Mouse (Mus musculus) midbrain, embryonic 15.5 days (tissue): ENCODE measurements around the gene Fsd2. TPM values are rescaled to one million over a fixed set of nuclear protein-coding genes. Genes with fewer than 3 reads are reported as not detected.

Experiments used
- ATAC-seq: fragments of 200-750 bp; cut with Nextera tagmentation; replicated peaks from 2 replicates; pipeline ENCODE4 v1.8.0; 2017; ENCODE audit warnings: moderate TSS enrichment
- H3K27ac ChIP-seq: fragments of 300-500 bp; sonication (generic); 2 replicates; pipeline ENCODE4 v1.5.1; 2015; ENCODE audit warnings: mild to moderate bottlenecking, inconsistent platforms
- H3K27me3 ChIP-seq: fragments of 300-500 bp; sonication (generic); replicated peaks from 2 replicates; pipeline ENCODE4 v1.6.1; 2015; ENCODE audit warnings: inconsistent platforms
- H3K36me3 ChIP-seq: fragments of 300-500 bp; sonication (generic); replicated peaks from 2 replicates; pipeline ENCODE4 v1.6.1; 2015; ENCODE audit warnings: inconsistent platforms
- H3K4me1 ChIP-seq: fragments of 300-500 bp; sonication (generic); 2 replicates; pipeline ENCODE4 v1.6.1; 2015; ENCODE audit warnings: inconsistent platforms
- H3K4me2 ChIP-seq: fragments of 300-500 bp; sonication (generic); 2 replicates; pipeline ENCODE4 v1.6.1; 2015; ENCODE audit warnings: inconsistent platforms, mild to moderate bottlenecking, moderate library complexity
- H3K4me3 ChIP-seq: fragments of 300-500 bp; sonication (generic); 2 replicates; pipeline ENCODE4 v1.5.1; 2015; ENCODE audit warnings: mild to moderate bottlenecking, inconsistent platforms
- H3K9ac ChIP-seq: fragments of 300-500 bp; sonication (generic); 2 replicates; pipeline ENCODE4 v1.6.1; 2015; ENCODE audit warnings: mild to moderate bottlenecking, inconsistent platforms
- H3K9me3 ChIP-seq: fragments of 300-500 bp; sonication (generic); 2 replicates; pipeline ENCODE4 v1.6.1; 2016; ENCODE audit warnings: inconsistent platforms
- WGBS: fragments of 180-500 bp; shearing (Covaris S2); methylation state at CpG from one replicate; pipeline ENCODE4 v1.1.7; 2015; ENCODE audit warnings: mixed read lengths; 5-methylcytosine and 5-hydroxymethylcytosine counted together
- polyA plus RNA-seq: library from polyadenylated mRNA; unstranded; fragments of >200 nt; fragmentation: Nextera tagmentation; extraction: Ambion mirVana; gene quantifications from 2 replicates; pipeline ENCODE4 v1.2.1, GENCODE M21; 2015

Fsd2 gene
- polyA plus RNA-seq = 0.17 and 0.29 TPM in 2 replicates

- Histone ChIP-seq H3K4me1 (no peaks in the 10 kb centered on the region; the same call in 1 of the 2 replicates), H3K9me3 (no peaks in the 10 kb centered on the region), H3K27me3 (no peaks in the 10 kb centered on the region), H3K36me3 (no peaks in the 10 kb centered on the region), H3K27ac (no peak within 1 kb of the TSS), H3K4me2 (no peak within 1 kb of the TSS), H3K4me3 (no peak within 1 kb of the TSS), H3K9ac (no peak within 1 kb of the TSS)
- WGBS = 79% methylated on average over 9 of the region's 9 CpGs
- ATAC-seq = no peak
Observed at GRCm38 (mm10) chr7:81566892-81567291, at the start of gene Fsd2. TSS of gene Fsd2 (minus strand) at chr7:81566944.

DNA sequence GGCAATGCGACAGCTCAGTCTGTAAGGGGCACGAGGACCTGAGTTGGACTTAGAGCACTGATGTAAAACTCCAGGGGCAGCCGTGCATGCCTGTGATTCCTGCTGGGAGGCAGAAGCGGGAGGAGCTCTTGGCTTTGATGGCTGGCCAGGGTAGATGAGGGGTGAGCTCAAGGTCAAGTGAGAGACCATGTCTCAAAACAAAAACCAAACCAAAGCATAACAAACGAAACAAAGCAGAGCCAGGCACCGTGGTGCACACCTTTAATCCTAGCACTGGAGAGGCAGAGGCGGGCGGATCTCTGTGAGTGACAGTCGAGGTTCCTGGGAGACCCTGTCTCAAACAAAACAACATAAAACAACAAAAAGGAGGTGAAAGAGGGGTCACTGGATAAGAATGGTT lies 48.3 kb upstream of the Fsd2 start:
- 61% methylated on average over 9 of the region's 9 CpGs for WGBS

DNA sequence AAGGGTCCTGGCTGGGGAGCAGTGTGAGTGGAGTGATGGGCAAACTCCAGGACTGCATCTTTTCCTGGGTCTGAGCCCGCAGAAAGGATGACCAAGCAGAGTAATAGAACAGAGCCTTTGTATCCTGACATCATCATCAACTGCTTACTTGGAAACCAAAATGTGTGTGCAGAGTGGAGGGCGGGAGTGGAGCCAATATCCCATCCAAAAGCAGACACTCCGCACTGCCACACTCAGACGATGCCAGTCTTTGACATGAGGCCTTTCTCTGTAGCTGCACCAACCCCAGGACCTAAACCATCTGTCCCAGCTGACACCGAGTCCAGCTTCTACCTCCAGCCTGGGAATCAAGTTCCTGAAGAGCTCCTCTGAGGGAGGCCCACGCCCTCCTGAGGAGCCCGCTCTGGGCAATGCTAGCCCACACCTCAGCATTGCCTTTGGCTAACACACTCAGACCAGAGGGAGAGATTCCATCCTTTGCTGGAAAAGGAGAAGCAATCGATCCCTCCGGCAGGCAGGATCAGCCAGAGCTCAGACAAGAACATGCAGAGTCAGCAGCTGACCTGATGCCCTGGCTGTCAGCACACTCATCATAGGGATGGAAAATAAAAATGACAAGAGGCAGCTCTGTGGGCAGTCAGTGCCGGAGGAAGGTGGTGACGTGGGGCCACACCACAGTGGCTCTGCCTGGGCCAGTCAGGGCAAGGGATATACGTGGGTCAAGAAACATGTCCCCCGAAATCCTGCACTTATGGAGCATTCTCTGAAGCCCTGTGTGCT lies 46.3 kb upstream of the Fsd2 start:
- no peak overlapping the region for H3K9ac ChIP-seq
- H3K4me1 ChIP-seq = no peaks in the 10 kb centered on the region
- ATAC-seq = no peak
- H3K36me3 ChIP-seq = no peaks in the 10 kb centered on the region
- no peak overlapping the region for H3K4me3 ChIP-seq
- 88% methylated on average over 13 of the region's 13 CpGs for WGBS
- no peaks in the 10 kb centered on the region for H3K9me3 ChIP-seq
- no peak overlapping the region for H3K27ac ChIP-seq
- no peaks in the 10 kb centered on the region for H3K27me3 ChIP-seq
- H3K4me2 ChIP-seq = no peak overlapping the region

More for the DNA sequence above, 48.3 kb upstream of the Fsd2 start:
- H3K9me3 ChIP-seq = no peaks in the 10 kb centered on the region
- no peaks in the 10 kb centered on the region for H3K4me1 ChIP-seq
- H3K36me3 ChIP-seq = no peaks in the 10 kb centered on the region
- H3K27ac ChIP-seq = no peak overlapping the region
- H3K9ac ChIP-seq = no peak overlapping the region
- H3K4me2 ChIP-seq = no peak overlapping the region
- ATAC-seq = no peak
- H3K4me3 ChIP-seq = no peak overlapping the region
- no peaks in the 10 kb centered on the region for H3K27me3 ChIP-seq

DNA sequence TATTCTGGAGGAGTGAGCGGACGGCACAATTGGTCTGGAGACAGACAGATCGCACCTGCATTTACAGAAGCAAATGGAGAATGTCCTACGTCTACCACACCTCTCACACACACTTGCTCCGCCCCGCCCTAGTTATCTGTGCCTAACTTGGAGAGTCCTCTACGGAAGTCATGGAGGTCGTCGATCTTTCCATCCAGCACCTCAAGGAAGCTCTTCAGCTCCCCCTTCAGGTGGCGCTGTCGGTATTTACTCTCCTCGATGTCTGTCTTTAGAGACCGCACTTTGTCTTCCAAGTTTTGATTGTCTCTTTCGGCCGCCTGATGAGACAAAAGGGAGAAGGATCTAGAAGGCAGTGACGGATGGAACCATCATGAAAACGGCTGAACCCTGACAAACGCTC lies 43.4 kb upstream of the Fsd2 start:
- 65% methylated on average over 18 of the region's 18 CpGs for WGBS
- no peaks in the 10 kb centered on the region for H3K36me3 ChIP-seq

GRCm38 (mm10) chr7:81606452-81606851 lies 39.7 kb upstream of the Fsd2 start:
- no peak overlapping the region for H3K9ac ChIP-seq
- H3K36me3 ChIP-seq = no peaks in the 10 kb centered on the region
- no peak overlapping the region for H3K4me2 ChIP-seq
- no peak overlapping the region for H3K27ac ChIP-seq
- H3K9me3 ChIP-seq = no peaks in the 10 kb centered on the region
- no peak overlapping the region for H3K4me3 ChIP-seq
- H3K4me1 ChIP-seq = no peaks in the 10 kb centered on the region
- 67% methylated on average over 5 of the region's 5 CpGs for WGBS
- no peak for ATAC-seq
- no peaks in the 10 kb centered on the region for H3K27me3 ChIP-seq

More for the DNA sequence above, 43.4 kb upstream of the Fsd2 start:
- Histone ChIP-seq H3K9me3 (no peaks in the 10 kb centered on the region), H3K9ac (no peak overlapping the region), H3K4me3 (no peak overlapping the region), H3K4me1 (no peaks in the 10 kb centered on the region), H3K27me3 (no peaks in the 10 kb centered on the region), H3K27ac (no peak overlapping the region), H3K4me2 (no peak overlapping the region)
- ATAC-seq = no peak

- H3K4me2 ChIP-seq = no peak overlapping the region
- 70% methylated on average over 4 of the region's 4 CpGs for WGBS
- H3K4me3 ChIP-seq = no peak overlapping the region
- no peaks in the 10 kb centered on the region for H3K27me3 ChIP-seq
- no peaks in the 10 kb centered on the region for H3K9me3 ChIP-seq
- no peaks in the 10 kb centered on the region for H3K4me1 ChIP-seq
- no peak overlapping the region for H3K9ac ChIP-seq
- no peaks in the 10 kb centered on the region for H3K36me3 ChIP-seq
- no peak overlapping the region for H3K27ac ChIP-seq
- ATAC-seq = no peak
Observed at GRCm38 (mm10) chr7:81605489-81605888, 38.7 kb upstream of the Fsd2 start.

GRCm38 (mm10) chr7:81604991-81605390 lies 38.2 kb upstream of the Fsd2 start:
- WGBS = 77% methylated on average over 5 of the region's 5 CpGs
- Histone ChIP-seq H3K27me3 (no peaks in the 10 kb centered on the region), H3K9me3 (no peaks in the 10 kb centered on the region), H3K9ac (no peak overlapping the region), H3K4me2 (no peak overlapping the region), H3K36me3 (no peaks in the 10 kb centered on the region), H3K27ac (no peak overlapping the region), H3K4me1 (no peaks in the 10 kb centered on the region), H3K4me3 (no peak overlapping the region)
- ATAC-seq = no peak

DNA sequence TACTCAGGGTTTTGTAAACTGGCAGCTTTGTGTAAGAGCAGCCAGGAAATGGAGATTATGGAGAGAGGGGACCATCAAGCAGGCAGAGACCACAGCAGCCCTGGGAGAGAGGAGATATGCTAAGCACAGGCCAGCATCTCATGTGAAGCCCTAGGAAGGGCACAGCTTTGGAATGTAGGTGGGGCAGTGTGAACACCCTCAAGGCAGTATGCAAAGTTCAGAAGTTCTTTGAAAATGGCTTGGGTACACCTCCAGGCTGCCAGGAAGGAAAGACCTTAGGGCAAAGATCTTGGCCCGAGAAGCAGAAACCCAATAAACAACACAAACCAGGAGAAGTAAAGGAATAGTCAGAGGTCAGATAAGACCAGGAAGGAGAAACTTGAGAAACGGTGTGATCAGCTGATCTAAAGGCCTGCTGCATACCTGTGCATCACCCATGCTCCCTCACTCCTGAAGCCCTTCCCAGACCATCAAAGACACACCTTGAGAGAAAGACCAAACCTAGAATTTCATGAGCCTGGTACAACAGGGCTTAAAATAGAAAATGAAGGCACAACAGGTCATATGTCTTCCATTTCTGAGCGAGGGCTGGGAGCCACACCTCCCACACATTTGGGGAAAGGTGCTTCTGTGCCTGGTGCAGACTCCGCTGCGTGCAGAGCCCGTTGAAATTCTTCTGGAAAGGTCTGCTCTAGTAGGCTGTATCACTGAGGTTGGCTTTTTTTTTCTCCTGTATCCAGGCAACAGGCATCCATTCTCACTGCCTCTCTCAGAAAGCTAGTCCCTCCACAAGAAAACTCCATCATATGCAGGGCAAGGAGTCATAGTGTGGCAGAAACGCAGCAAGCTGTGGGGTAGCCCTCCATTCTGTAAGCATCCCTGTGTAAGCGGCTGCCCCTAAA lies 32.9 kb upstream of the Fsd2 start:
- WGBS = 74% methylated on average over 8 of the region's 8 CpGs
- Histone ChIP-seq H3K27ac (no peak overlapping the region), H3K9me3 (no peaks in the 10 kb centered on the region), H3K4me1 (no peaks in the 10 kb centered on the region), H3K27me3 (no peaks in the 10 kb centered on the region), H3K9ac (no peak overlapping the region), H3K4me3 (no peak overlapping the region), H3K4me2 (no peak overlapping the region), H3K36me3 (peaks cover 25% of the 10 kb centered on the region)
- ATAC-seq = no peak; the same call in 1 of the 2 replicates

GRCm38 (mm10) chr7:81597660-81598059 lies 30.9 kb upstream of the Fsd2 start:
- no peak overlapping the region for H3K4me2 ChIP-seq
- H3K36me3 ChIP-seq = peaks cover 30% of the 10 kb centered on the region
- ATAC-seq = no peak
- WGBS = 97% methylated on average over 1 of the region's 1 CpGs
- H3K27me3 ChIP-seq = no peaks in the 10 kb centered on the region
- no peaks in the 10 kb centered on the region for H3K4me1 ChIP-seq
- no peak overlapping the region for H3K27ac ChIP-seq
- H3K9me3 ChIP-seq = no peaks in the 10 kb centered on the region
- no peak overlapping the region for H3K4me3 ChIP-seq
- H3K9ac ChIP-seq = no peak overlapping the region

DNA sequence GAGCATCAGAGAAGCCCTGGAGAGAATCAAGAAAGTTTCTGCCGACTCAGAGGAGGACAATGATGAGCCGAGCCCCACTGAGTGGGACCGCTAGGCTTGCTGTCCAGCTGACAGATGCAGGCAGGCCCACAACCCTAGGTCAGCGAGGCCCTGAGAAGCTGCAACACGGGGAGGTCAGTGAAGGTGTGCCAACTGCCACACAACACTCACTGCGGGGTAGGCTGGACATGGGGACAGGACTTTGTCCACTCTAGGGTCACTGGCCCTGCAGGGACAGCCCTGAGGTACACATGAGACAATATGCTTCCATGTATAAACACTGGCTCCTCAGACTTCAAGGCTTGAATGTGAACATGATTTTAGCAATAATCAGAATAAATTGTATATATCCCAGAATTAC lies 29.3 kb upstream of the Fsd2 start:
- 94% methylated on average over 6 of the region's 6 CpGs for WGBS
- no peaks in the 10 kb centered on the region for H3K4me1 ChIP-seq
- H3K27me3 ChIP-seq = no peaks in the 10 kb centered on the region
- H3K9me3 ChIP-seq = no peaks in the 10 kb centered on the region
- no peak for ATAC-seq
- no peak overlapping the region for H3K9ac ChIP-seq
- no peak overlapping the region for H3K4me2 ChIP-seq
- H3K4me3 ChIP-seq = no peak overlapping the region
- H3K27ac ChIP-seq = no peak overlapping the region
- H3K36me3 ChIP-seq = peaks cover 36% of the 10 kb centered on the region

GRCm38 (mm10) chr7:81595056-81595455 lies 28.3 kb upstream of the Fsd2 start:
- Histone ChIP-seq H3K9me3 (no peaks in the 10 kb centered on the region), H3K9ac (no peak overlapping the region), H3K27ac (no peak overlapping the region), H3K36me3 (peaks cover 41% of the 10 kb centered on the region), H3K4me3 (no peak overlapping the region), H3K27me3 (no peaks in the 10 kb centered on the region), H3K4me1 (no peaks in the 10 kb centered on the region), H3K4me2 (no peak overlapping the region)
- no peak for ATAC-seq
- 92% methylated on average over 5 of the region's 5 CpGs for WGBS

DNA sequence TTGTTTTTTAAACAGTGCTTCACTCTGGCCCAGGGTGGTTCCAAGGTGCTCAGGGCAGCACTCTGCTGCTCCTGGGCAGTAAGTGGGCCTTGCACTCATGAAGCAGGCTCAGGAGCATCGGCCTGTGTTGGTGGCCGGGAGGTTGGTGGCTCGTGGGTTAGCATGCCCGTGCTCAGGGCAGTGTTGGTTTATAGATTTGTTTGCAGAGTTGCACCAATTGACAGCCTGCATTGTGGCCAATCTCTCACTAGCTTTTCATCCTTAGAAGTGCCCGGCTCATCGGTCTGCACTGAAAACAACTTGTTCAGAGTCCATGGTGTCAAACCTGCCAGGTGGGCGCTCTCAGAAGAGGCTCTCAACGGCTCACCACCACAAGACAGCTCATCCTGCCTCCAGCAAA lies 26.6 kb upstream of the Fsd2 start:
- Histone ChIP-seq H3K4me2 (no peak overlapping the region), H3K4me1 (no peaks in the 10 kb centered on the region), H3K27me3 (no peaks in the 10 kb centered on the region), H3K9ac (no peak overlapping the region), H3K36me3 (peaks cover 41% of the 10 kb centered on the region), H3K4me3 (no peak overlapping the region), H3K9me3 (no peaks in the 10 kb centered on the region), H3K27ac (no peak overlapping the region)
- 91% methylated on average over 8 of the region's 8 CpGs for WGBS
- ATAC-seq = no peak
